Mouse (Mus musculus) stomach, postnatal 0 days (tissue): Measurements from ENCODE around the gene Fus. TPM values are rescaled to one million over a fixed set of nuclear protein-coding genes. Genes with fewer than 3 reads are reported as not detected.

Source experiments
- ATAC-seq: fragments of 200-750 bp; cut with Nextera tagmentation; 2 replicates; pipeline ENCODE4 v1.8.0; 2017; ENCODE audit not compliant: low FRiP score, low TSS enrichment
- DNase-seq: peaks from one replicate; pipeline ENCODE4 v3.0.0-alpha.2; 2016; ENCODE audit warnings: low spot score
- H3K27ac ChIP-seq: fragments of 300-500 bp; sonication (generic); replicated peaks from 2 replicates; pipeline ENCODE4 v1.5.1; 2014; ENCODE audit warnings: mild to moderate bottlenecking, control low read depth
- H3K27me3 ChIP-seq: fragments of 300-500 bp; sonication (generic); 2 replicates; pipeline ENCODE4 v1.6.1; 2014; ENCODE audit warnings: low read length; ENCODE audit not compliant: control insufficient read depth, insufficient read depth
- H3K36me3 ChIP-seq: fragments of 300-500 bp; sonication (generic); 2 replicates; pipeline ENCODE4 v1.6.1; 2014; ENCODE audit warnings: low read length, mixed read lengths; ENCODE audit not compliant: control insufficient read depth, insufficient read depth
- H3K4me1 ChIP-seq: fragments of 300-500 bp; sonication (generic); replicated peaks from 2 replicates; pipeline ENCODE4 v1.6.1; 2014; ENCODE audit warnings: antibody characterized with exemption; ENCODE audit not compliant: control insufficient read depth, insufficient read depth
- H3K4me2 ChIP-seq: fragments of 300-500 bp; sonication (generic); replicated peaks from 2 replicates; pipeline ENCODE4 v1.6.1; 2014; ENCODE audit warnings: low read depth, mild to moderate bottlenecking, control low read depth, moderate library complexity
- H3K4me3 ChIP-seq: fragments of 300-500 bp; sonication (generic); 2 replicates; pipeline ENCODE4 v1.5.1; 2014; ENCODE audit warnings: low read depth, low read length, control low read depth
- H3K9ac ChIP-seq: fragments of 300-500 bp; sonication (generic); 2 replicates; pipeline ENCODE4 v1.6.1; 2014; ENCODE audit warnings: mild to moderate bottlenecking, low read length, control low read depth, mixed read lengths
- H3K9me3 ChIP-seq: fragments of 300-500 bp; sonication (generic); 2 replicates; pipeline ENCODE4 v1.6.1; 2016; ENCODE audit warnings: low read length; ENCODE audit not compliant: control insufficient read depth
- CTCF ChIP-seq: IDR thresholded peaks from 2 replicates; pipeline ENCODE4 v1.5.1; 2016; ENCODE audit warnings: antibody characterized with exemption, low read depth, mild to moderate bottlenecking, moderate library complexity
- EP300 ChIP-seq: optimal IDR thresholded peaks from 2 replicates; pipeline ENCODE3; 2016; ENCODE audit warnings: antibody characterized with exemption
- WGBS: fragments of 180-500 bp; shearing (Covaris S2); extraction: QIAGEN DNeasy Blood & Tissue Kit; methylation state at CpG from one replicate; pipeline ENCODE4 v1.1.7; 2014; 5-methylcytosine and 5-hydroxymethylcytosine counted together
- polyA plus RNA-seq: library from polyadenylated mRNA; unstranded; fragments of >200 nt; fragmentation: Nextera tagmentation; extraction: Ambion mirVana; gene quantifications from 2 replicates; pipeline ENCODE4 v1.2.1, GENCODE M21; 2015

Fus gene
- polyA plus RNA-seq, 1 experiment from 2014 or later, result 130 TPM

GRCm38 (mm10) chr7:127993341-127993977 lies 26.2 kb downstream of the Fus start, which contains the start of gene Pycard:
Gene Pycard (minus strand): TSS chr7:127993867.
- Histone ChIP-seq H3K4me3 (peak within 1 kb of the TSS; percentile 41), H3K27me3 (no peaks in the 10 kb centered on the region), H3K9me3 (no peaks in the 10 kb centered on the region), H3K9ac (peak within 1 kb of the TSS; percentile 55), H3K4me2 (peak within 1 kb of the TSS; percentile 58), H3K36me3 (peaks cover 3% of the 10 kb centered on the region; the same call in 1 of the 2 replicates), H3K27ac (peak within 1 kb of the TSS; percentile 90), H3K4me1 (no peaks in the 10 kb centered on the region)
- WGBS, result 10% methylated on average over 18 of the region's 18 CpGs
- ATAC-seq, result peak; percentile 66
- TF ChIP-seq CTCF (no peak), EP300 (no peak)
- peak; percentile 76 for DNase-seq

- Histone ChIP-seq H3K4me1 (no peaks in the 10 kb centered on the region), H3K4me3 (no peak overlapping the region), H3K9me3 (no peaks in the 10 kb centered on the region), H3K4me2 (no peak overlapping the region), H3K9ac (no peak overlapping the region), H3K36me3 (no peaks in the 10 kb centered on the region), H3K27ac (no peak overlapping the region), H3K27me3 (no peaks in the 10 kb centered on the region)
- no peak for DNase-seq
- ATAC-seq, result no peak
- TF ChIP-seq CTCF, result no peak
- no peak for TF ChIP-seq EP300
- WGBS, result 51% methylated on average over 1 of the region's 1 CpGs
Observed at GRCm38 (mm10) chr7:127999436-127999835, 32.2 kb downstream of the Fus start.

GRCm38 (mm10) chr7:128000068-128000950 lies 33.1 kb downstream of the Fus start:
- no peak overlapping the region for H3K27ac ChIP-seq

GRCm38 (mm10) chr7:128003098-128003497 lies 35.8 kb downstream of the Fus start:
- TF ChIP-seq EP300 (no peak), CTCF (no peak)
- ATAC-seq, result no peak
- DNase-seq, result no peak
- Histone ChIP-seq H3K9me3 (no peaks in the 10 kb centered on the region), H3K27ac (no peak overlapping the region), H3K4me1 (0 out of 2 replicates have a peak, but pooled peaks cover 2% of the 10 kb centered on the region), H3K4me3 (no peak overlapping the region), H3K4me2 (no peak overlapping the region), H3K27me3 (no peaks in the 10 kb centered on the region), H3K36me3 (no peaks in the 10 kb centered on the region), H3K9ac (no peak overlapping the region)
- 79% methylated on average over 6 of the region's 6 CpGs for WGBS

More at GRCm38 (mm10) chr7:128000068-128000950, 33.1 kb downstream of the Fus start:
- H3K27me3 ChIP-seq, result no peaks in the 10 kb centered on the region
- H3K9me3 ChIP-seq, result no peaks in the 10 kb centered on the region
- no peak overlapping the region for H3K4me3 ChIP-seq
- H3K9ac ChIP-seq, result no peak overlapping the region
- ATAC-seq, result no peak
- H3K4me1 ChIP-seq, result 0 out of 2 replicates have a peak, but pooled peaks cover 2% of the 10 kb centered on the region
- no peak for TF ChIP-seq EP300
- no peak for TF ChIP-seq CTCF
- no peaks in the 10 kb centered on the region for H3K36me3 ChIP-seq
- H3K4me2 ChIP-seq, result no peak overlapping the region
- no peak for DNase-seq
- WGBS, result 24% methylated on average over 1 of the region's 1 CpGs

GRCm38 (mm10) chr7:128003688-128004087 lies 36.4 kb downstream of the Fus start, which contains the start of gene Trim72:
Gene Trim72 (plus strand): TSS chr7:128003949.
- DNase-seq (no peak), ATAC-seq (no peak)
- TF ChIP-seq EP300 (no peak), CTCF (no peak)
- H3K36me3 ChIP-seq, result no peaks in the 10 kb centered on the region
- peak within 1 kb of the TSS; percentile 19; the same call in 1 of the 2 replicates for H3K4me3 ChIP-seq
- H3K4me2 ChIP-seq, result peak within 1 kb of the TSS; percentile 49
- peak within 1 kb of the TSS; percentile 90 for H3K27ac ChIP-seq
- no peaks in the 10 kb centered on the region for H3K9me3 ChIP-seq
- peak within 1 kb of the TSS; percentile 55 for H3K9ac ChIP-seq
- H3K4me1 ChIP-seq, result 0 out of 2 replicates have a peak, but pooled peaks cover 2% of the 10 kb centered on the region
- no peaks in the 10 kb centered on the region for H3K27me3 ChIP-seq
- 75% methylated on average over 2 of the region's 2 CpGs for WGBS
